Mouse (Mus musculus) spleen, adult 2 months (tissue): ENCODE measurements around the gene Ccdc88c.

ENCODE experiments used
- CTCF ChIP-seq: fragments of 200-500 bp; IDR thresholded peaks from 2 replicates; pipeline ENCODE4 v1.5.1; 2011; ENCODE audit warnings: mild to moderate bottlenecking, inconsistent platforms; ENCODE audit not compliant: insufficient read depth, insufficient read length, insufficient replicate concordance; ENCODE audit errors: extremely low read depth
- POLR2A ChIP-seq: fragments of 200-500 bp; IDR thresholded peaks from 2 replicates; pipeline ENCODE4 v1.6.1; 2011; ENCODE audit warnings: low read depth, low read length, inconsistent platforms

- TF ChIP-seq POLR2A: no peak
- TF ChIP-seq CTCF: no peak
Measured at GRCm38 (mm10) chr12:100945501-100945900, 83.4 kb downstream of the Ccdc88c start.
